Mouse (Mus musculus) C2C12 (cell line): ENCODE results near the gene 1700042G07Rik.

ENCODE experiments used
- CEBPB ChIP-seq: IDR thresholded peaks from one replicate; pipeline ENCODE4 v1.6.1; 2011; ENCODE audit warnings: low read depth, mild to moderate bottlenecking, control low read depth, moderate library complexity
- CTCF ChIP-seq: IDR thresholded peaks from one replicate; pipeline ENCODE4 v1.5.1; 2011; ENCODE audit not compliant: control insufficient read depth, insufficient read depth, insufficient read length
- FOSL1 ChIP-seq: IDR thresholded peaks from one replicate; pipeline ENCODE4 v1.8.0; 2011; ENCODE audit warnings: mild to moderate bottlenecking, low read length; ENCODE audit not compliant: poor library complexity, insufficient read depth, severe bottlenecking
- MAX ChIP-seq: IDR thresholded peaks from one replicate; pipeline ENCODE4 v1.6.1; 2011; ENCODE audit warnings: mild to moderate bottlenecking, control low read depth
- MYOD1 ChIP-seq: IDR thresholded peaks from one replicate; pipeline ENCODE4 v1.6.1; 2011; ENCODE audit warnings: low read depth; ENCODE audit not compliant: control insufficient read depth, insufficient read length
- MYOG ChIP-seq: IDR thresholded peaks from one replicate; pipeline ENCODE4 v1.6.1; 2011; ENCODE audit not compliant: control insufficient read depth, insufficient read length; ENCODE audit errors: extremely low read depth
- USF1 ChIP-seq: IDR thresholded peaks from one replicate; pipeline ENCODE4 v1.6.1; 2011; ENCODE audit warnings: low read depth, mild to moderate bottlenecking, control low read depth, moderate library complexity

- TF ChIP-seq CTCF = no peak
- TF ChIP-seq USF1 = no peak
- TF ChIP-seq CEBPB = no peak
- TF ChIP-seq MYOD1 = no peak
- TF ChIP-seq MYOG = no peak
- no peak for TF ChIP-seq FOSL1
- TF ChIP-seq MAX = no peak
Measured at GRCm38 (mm10) chr4:116160769-116161168, 12.4 kb upstream of the 1700042G07Rik start.
